In the genomic region with DNA sequence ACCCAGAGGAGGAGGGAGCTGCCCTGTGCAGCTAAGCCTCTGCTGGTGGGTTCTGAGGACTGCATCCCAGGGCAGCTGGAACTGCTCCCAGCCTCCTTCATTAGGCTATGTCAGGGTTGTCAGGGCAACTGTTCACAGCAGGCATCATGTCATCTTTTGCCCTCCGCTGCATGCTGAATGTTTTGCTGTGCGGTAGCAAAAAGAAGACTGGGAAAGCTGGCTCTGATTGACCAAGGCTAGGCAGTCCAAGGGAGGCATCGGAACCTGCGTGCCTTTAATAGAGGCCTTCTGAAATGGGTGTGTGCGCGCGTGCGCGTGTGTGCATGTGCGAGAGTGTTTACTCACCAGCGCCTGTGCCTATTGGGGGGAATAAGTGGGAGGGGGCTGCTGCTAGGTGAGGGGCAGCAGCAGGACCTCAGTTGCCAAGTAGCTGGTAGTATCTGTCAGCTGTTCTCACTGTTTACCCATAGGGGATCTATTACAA, we compare ENCODE assay signal across 8 mouse cellular contexts. TPM values are rescaled to one million over a fixed set of nuclear protein-coding genes. Genes with fewer than 3 reads are reported as not detected.
DNase-seq lines count a peak whose midpoint lies in the region; ATAC-seq lines count a peak whose summit lies in the region.

No protein-coding gene starts in this region.

- peak overlapping the region; percentile 57 for H3K4me2 ChIP-seq in embryonic facial prominence, embryonic 14.5 days (ENCODE audit: low read depth, low read length)

- peak overlapping the region; percentile 26 for H3K4me3 ChIP-seq in embryonic facial prominence, embryonic 14.5 days (ENCODE audit: low read depth, low read length)
- H3K4me3 ChIP-seq in heart, embryonic 10.5 days, result peak overlapping the region; percentile 42
- peak overlapping the region; percentile 29 for H3K4me3 ChIP-seq in limb, embryonic 10.5 days

- H3K27me3 ChIP-seq in embryonic facial prominence, embryonic 14.5 days (replicated peaks; ENCODE audit: control insufficient read depth, insufficient read depth, low read length), result no peaks in the 10 kb centered on the region
- H3K27me3 ChIP-seq in heart, embryonic 10.5 days (ENCODE audit: insufficient read depth, poor library complexity, severe bottlenecking), result no peaks in the 10 kb centered on the region
- H3K27me3 ChIP-seq in limb, embryonic 10.5 days (ENCODE audit: low read depth, poor library complexity, severe bottlenecking), result 0 out of 2 replicates have a peak, but pooled peaks cover 6% of the 10 kb centered on the region
- no peaks in the 10 kb centered on the region for H3K27me3 ChIP-seq in splenic B cell, adult 2 months (ENCODE audit: control insufficient read depth, insufficient read depth, low read length, poor library complexity, severe bottlenecking)

- peak; percentile 96 for ATAC-seq in embryonic facial prominence, embryonic 14.5 days (ENCODE audit: low read depth)

- no peaks in the 10 kb centered on the region for H3K36me3 ChIP-seq in embryonic facial prominence, embryonic 14.5 days (ENCODE audit: control insufficient read depth, insufficient read depth, low read length)
- H3K36me3 ChIP-seq in heart, embryonic 10.5 days, result no peaks in the 10 kb centered on the region
- no peaks in the 10 kb centered on the region for H3K36me3 ChIP-seq in limb, embryonic 10.5 days
- H3K36me3 ChIP-seq in splenic B cell, adult 2 months (ENCODE audit: control insufficient read depth, insufficient read depth, low read length, poor library complexity, severe bottlenecking), result no peaks in the 10 kb centered on the region

- H3K27ac ChIP-seq in embryonic facial prominence, embryonic 14.5 days (replicated peaks; ENCODE audit: low read depth, low read length), result peak overlapping the region; percentile 59; the same call in 1 of the 2 replicates
- H3K27ac ChIP-seq in heart, embryonic 10.5 days, result peak overlapping the region; percentile 23; the same call in 1 of the 2 replicates
- H3K27ac ChIP-seq in limb, embryonic 10.5 days, result 0 out of 2 replicates have a peak overlapping the region, but pooled peaks have one; percentile 14

- H3K9ac ChIP-seq in embryonic facial prominence, embryonic 14.5 days (ENCODE audit: low read depth, low read length), result peak overlapping the region; percentile 35; the same call in 1 of the 2 replicates

- H3K9me3 ChIP-seq in embryonic facial prominence, embryonic 14.5 days (ENCODE audit: control insufficient read depth, low read length), result no peaks in the 10 kb centered on the region
- no peaks in the 10 kb centered on the region for H3K9me3 ChIP-seq in heart, embryonic 10.5 days
- no peaks in the 10 kb centered on the region for H3K9me3 ChIP-seq in limb, embryonic 10.5 days (replicated peaks)

- H3K4me1 ChIP-seq in embryonic facial prominence, embryonic 14.5 days (ENCODE audit: control insufficient read depth, insufficient read depth, low read length), result peaks cover 15% of the 10 kb centered on the region
- peaks cover 16% of the 10 kb centered on the region for H3K4me1 ChIP-seq in heart, embryonic 10.5 days
- peaks cover 10% of the 10 kb centered on the region for H3K4me1 ChIP-seq in limb, embryonic 10.5 days

- WGBS in embryonic facial prominence, embryonic 14.5 days, result 42% methylated on average over 11 of the region's 11 CpGs
- 53% methylated on average over 11 of the region's 11 CpGs for WGBS in heart, embryonic 10.5 days
- 55% methylated on average over 11 of the region's 11 CpGs for WGBS in limb, embryonic 10.5 days

- peak; percentile 58 for DNase-seq in ovary, adult 18-20 months (ENCODE audit: low spot score)
- no peak for DNase-seq in ovary, postnatal 10 days (ENCODE audit: low spot score)
- peak; percentile 92 for DNase-seq in embryonic facial prominence, embryonic 14.5 days (ENCODE audit: low spot score)
- peak; percentile 90 for DNase-seq in heart, embryonic 10.5 days (ENCODE audit: low spot score)
- DNase-seq in kidney, adult 9 months, result peak; percentile 89
- peak; percentile 80 for DNase-seq in limb, embryonic 10.5 days (ENCODE audit: low spot score)
- DNase-seq in mesoderm, embryonic 11.5 days (ENCODE audit: low read depth, low spot score), result peak; percentile 86
- peak; percentile 4 for DNase-seq in splenic B cell, adult 2 months (ENCODE audit: low read depth, low spot score)

RNA-seq across cellular contexts. Expression of gene Map7, which starts 22.4 kb away (rescaled TPM):
- 10.0 and 10.2 TPM in 2 replicates for polyA plus RNA-seq in embryonic facial prominence, embryonic 14.5 days (2014; fragmentation: Nextera tagmentation; extraction: Ambion mirVana)
- 3.8 and 4.8 TPM in 2 replicates for polyA plus RNA-seq in heart, embryonic 10.5 days (2016; fragmentation: Nextera tagmentation; extraction: Ambion mirVana)
- 1.4 and 3.3 TPM in 2 replicates for polyA plus RNA-seq in limb, embryonic 10.5 days (2016; fragmentation: Nextera tagmentation; extraction: Ambion mirVana)
